Mouse (Mus musculus) small intestine, adult 2 months (tissue): ENCODE measurements around the gene Sgca. TPM values are rescaled to one million over a fixed set of nuclear protein-coding genes. Genes with fewer than 3 reads are reported as not detected.

ENCODE experiments used
- H3K27ac ChIP-seq: fragments of 200-500 bp; 2 replicates; pipeline ENCODE4 v1.5.1; 2012; ENCODE audit warnings: low read depth, low read length, control low read depth, inconsistent platforms; ENCODE audit not compliant: insufficient read depth
- H3K27me3 ChIP-seq: fragments of 200-500 bp; 2 replicates; pipeline ENCODE4 v1.6.1; 2012; ENCODE audit warnings: mild to moderate bottlenecking, moderate library complexity, low read length, inconsistent platforms; ENCODE audit not compliant: control insufficient read depth, insufficient read depth
- H3K36me3 ChIP-seq: fragments of 200-500 bp; 2 replicates; pipeline ENCODE4 v1.6.1; 2012; ENCODE audit warnings: mild to moderate bottlenecking, low read length, control low read depth, inconsistent platforms; ENCODE audit not compliant: control insufficient read depth, insufficient read depth
- H3K4me1 ChIP-seq: fragments of 200-500 bp; 2 replicates; pipeline ENCODE4 v1.6.1; 2012; ENCODE audit warnings: low read length, inconsistent platforms, mixed read lengths; ENCODE audit not compliant: control insufficient read depth, insufficient read depth, insufficient read length
- H3K4me3 ChIP-seq: fragments of 200-500 bp; 2 replicates; pipeline ENCODE4 v1.5.1; 2012; ENCODE audit warnings: low read depth, mild to moderate bottlenecking, control low read depth, inconsistent platforms, low read length, moderate library complexity
- CTCF ChIP-seq: fragments of 200-500 bp; IDR thresholded peaks from 2 replicates; pipeline ENCODE4 v1.5.1; 2012; ENCODE audit warnings: low read depth, mild to moderate bottlenecking, control low read depth, inconsistent platforms, low read length, moderate library complexity, mixed read lengths; ENCODE audit not compliant: insufficient replicate concordance, insufficient read length; ENCODE audit errors: extremely low read depth
- POLR2A ChIP-seq: fragments of 200-500 bp; IDR thresholded peaks from 2 replicates; pipeline ENCODE4 v1.6.1; 2012; ENCODE audit warnings: low read depth, mild to moderate bottlenecking, control low read depth, inconsistent platforms, low read length, moderate library complexity
- WGBS: fragments of 180-500 bp; shearing (Covaris S2); methylation state at CpG from one replicate; pipeline ENCODE4 v1.1.7; 2018; 5-methylcytosine and 5-hydroxymethylcytosine counted together
- polyA plus RNA-seq: library from polyadenylated mRNA; depleted of rRNA; stranded (reverse); fragments of >200 nt; gene quantifications from 2 replicates; pipeline ENCODE4 v1.2.3, GENCODE M21; 2012

Gene Sgca
- polyA plus RNA-seq, 1 experiment: 1.7 TPM

GRCm38 (mm10) chr11:94936851-94937295 lies 39.3 kb downstream of the Sgca start:
- H3K27ac ChIP-seq: no peak overlapping the region
- TF ChIP-seq CTCF (peak; percentile 100), POLR2A (no peak)

GRCm38 (mm10) chr11:94936045-94936444 lies 40.1 kb downstream of the Sgca start, which contains the start of gene Col1a1:
TSS of gene Col1a1 (plus strand) at chr11:94936224.
- Histone ChIP-seq H3K27me3 (peaks cover 7% of the 10 kb centered on the region; the same call in 1 of the 2 replicates), H3K4me3 (peak within 1 kb of the TSS; percentile 61), H3K4me1 (peaks cover 6% of the 10 kb centered on the region), H3K36me3 (no peaks in the 10 kb centered on the region), H3K27ac (peak within 1 kb of the TSS; percentile 78)
- TF ChIP-seq CTCF (no peak), POLR2A (peak; percentile 76)
- 31% methylated on average over 19 of the region's 19 CpGs for WGBS

More at GRCm38 (mm10) chr11:94936851-94937295, 39.3 kb downstream of the Sgca start:
- 0% methylated on average over 17 of the region's 17 CpGs for WGBS
- peak overlapping the region; percentile 61 for H3K4me3 ChIP-seq
- H3K36me3 ChIP-seq: no peaks in the 10 kb centered on the region
- peaks cover 7% of the 10 kb centered on the region; the same call in 1 of the 2 replicates for H3K27me3 ChIP-seq
- peaks cover 6% of the 10 kb centered on the region for H3K4me1 ChIP-seq

- TF ChIP-seq CTCF: no peak
- no peak for TF ChIP-seq POLR2A
- Histone ChIP-seq H3K4me3 (no peak overlapping the region), H3K27me3 (peaks cover 7% of the 10 kb centered on the region; the same call in 1 of the 2 replicates), H3K27ac (0 out of 2 replicates have a peak overlapping the region, but pooled peaks have one; percentile 20), H3K4me1 (peaks cover 6% of the 10 kb centered on the region), H3K36me3 (no peaks in the 10 kb centered on the region)
- WGBS: 53% methylated on average over 11 of the region's 11 CpGs
Measured at GRCm38 (mm10) chr11:94934526-94934925, 41.6 kb downstream of the Sgca start.

GRCm38 (mm10) chr11:94933584-94933983 lies 42.5 kb downstream of the Sgca start:
- peaks cover 11% of the 10 kb centered on the region for H3K4me1 ChIP-seq
- WGBS: 48% methylated on average over 8 of the region's 8 CpGs
- peaks cover 7% of the 10 kb centered on the region; the same call in 1 of the 2 replicates for H3K27me3 ChIP-seq
- TF ChIP-seq CTCF: no peak
- TF ChIP-seq POLR2A: no peak
- no peak overlapping the region for H3K4me3 ChIP-seq
- no peaks in the 10 kb centered on the region for H3K36me3 ChIP-seq
- peak overlapping the region; percentile 25; the same call in 1 of the 2 replicates for H3K27ac ChIP-seq

- no peaks in the 10 kb centered on the region for H3K36me3 ChIP-seq
- H3K27me3 ChIP-seq: 0 out of 2 replicates have a peak, but pooled peaks cover 7% of the 10 kb centered on the region
- no peak overlapping the region for H3K4me3 ChIP-seq
- TF ChIP-seq CTCF (no peak), POLR2A (no peak)
- H3K27ac ChIP-seq: no peak overlapping the region
- peaks cover 13% of the 10 kb centered on the region for H3K4me1 ChIP-seq
- 67% methylated on average over 4 of the region's 4 CpGs for whole genome bisulfite sequencing
Measured at GRCm38 (mm10) chr11:94930151-94930550, 46.0 kb downstream of the Sgca start.

GRCm38 (mm10) chr11:94929599-94929998 lies 46.5 kb downstream of the Sgca start:
- 0 out of 2 replicates have a peak, but pooled peaks cover 7% of the 10 kb centered on the region for H3K27me3 ChIP-seq
- no peak for TF ChIP-seq POLR2A
- TF ChIP-seq CTCF: no peak
- no peaks in the 10 kb centered on the region for H3K36me3 ChIP-seq
- no peak overlapping the region for H3K27ac ChIP-seq
- peaks cover 13% of the 10 kb centered on the region for H3K4me1 ChIP-seq
- WGBS: 67% methylated on average over 9 of the region's 9 CpGs
- no peak overlapping the region for H3K4me3 ChIP-seq

- TF ChIP-seq POLR2A: no peak
- TF ChIP-seq CTCF: no peak
- H3K36me3 ChIP-seq: no peaks in the 10 kb centered on the region
- no peak overlapping the region for H3K4me3 ChIP-seq
Measured at GRCm38 (mm10) chr11:94928820-94929219, 47.3 kb downstream of the Sgca start.

More at GRCm38 (mm10) chr11:94928820-94929219, 47.3 kb downstream of the Sgca start:
- H3K27me3 ChIP-seq: 0 out of 2 replicates have a peak, but pooled peaks cover 7% of the 10 kb centered on the region
- WGBS: 3% methylated on average over 13 of the region's 13 CpGs
- H3K4me1 ChIP-seq: peaks cover 13% of the 10 kb centered on the region
- H3K27ac ChIP-seq: 0 out of 2 replicates have a peak overlapping the region, but pooled peaks have one; percentile 17
